Mouse (Mus musculus): ENCODE results near the gene Arpc4.

DNA sequence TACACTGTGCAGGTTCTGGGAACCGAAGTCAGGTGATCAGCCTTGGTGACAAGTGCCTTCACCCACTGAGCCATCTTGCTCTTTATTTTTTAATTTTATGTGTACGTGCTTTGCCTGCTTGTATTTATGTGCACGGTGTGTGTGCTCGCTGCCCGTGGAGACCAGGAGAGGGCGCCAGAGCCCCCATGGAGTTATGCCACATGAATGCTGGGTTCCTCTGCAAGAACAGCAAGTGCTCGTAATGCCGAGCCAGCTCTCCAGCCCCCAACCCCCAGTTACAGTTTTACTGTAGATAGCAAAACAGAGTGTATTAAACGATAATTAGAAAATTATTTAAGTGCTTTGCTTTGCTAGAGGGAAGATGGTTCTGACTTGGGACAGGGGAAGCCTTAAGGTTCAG lies 28.8 kb downstream of the Arpc4 start:
- no peak for TF ChIP-seq TCF12 (IDR thresholded peaks at IDR 0.05; ENCODE audit: low read depth, low read length)
- no peak for TF ChIP-seq EP300 (IDR thresholded peaks at IDR 0.05; ENCODE audit: low read depth in 1 of 2, low read length in 2 of 2)
- no peak for TF ChIP-seq MAX (IDR thresholded peaks at IDR 0.05; ENCODE audit: low read length)
- TF ChIP-seq TAL1 (IDR thresholded peaks at IDR 0.05; ENCODE audit: low read length): no peak
- no peak for TF ChIP-seq RCOR1 (IDR thresholded peaks at IDR 0.05; ENCODE audit: low read depth, low read length)
- TF ChIP-seq CTCF (IDR thresholded peaks at IDR 0.05 in 2 of 3, conservative IDR thresholded peaks at IDR 0.05 in 1 of 3; ENCODE audit: control insufficient read depth in 1 of 3, insufficient read depth in 1 of 3, low read depth in 2 of 3, low read length in 3 of 3, poor library complexity in 1 of 3, severe bottlenecking in 1 of 3): peak; percentile 51 to 63 (median 52)
- TF ChIP-seq ZKSCAN1 (IDR thresholded peaks at IDR 0.05; ENCODE audit: low read depth, low read length): no peak

Measured in MEL (cell line).